Mouse (Mus musculus): ENCODE results near the gene 9130230L23Rik. TPM values are rescaled to one million over a fixed set of nuclear protein-coding genes. Genes with fewer than 3 reads are reported as not detected.
A peak's percentile ranks its signal among the peaks of the same experiment; 100 is the strongest.

The 9130230L23Rik gene
- polyA plus RNA-seq, 2 experiments, result 0.02 TPM; not detected in 1

GRCm38 (mm10) chr5:65965771-65966279 is 38.3 kb downstream of the 9130230L23Rik start:
- WGBS (ENCODE audit: insufficient replicate concordance), result 65% methylated on average over 7 of the region's 7 CpGs
- no peaks in the 10 kb centered on the region for H3K36me3 ChIP-seq (replicated peaks; ENCODE audit: control insufficient read depth, insufficient read depth, low read depth)
- no peak for ATAC-seq (ENCODE audit: insufficient read depth)
- H3K4me2 ChIP-seq (ENCODE audit: low read depth), result no peak overlapping the region
- TF ChIP-seq EP300 (IDR thresholded peaks at IDR 0.05; ENCODE audit: low read depth) (no peak), CTCF (IDR thresholded peaks at IDR 0.05; ENCODE audit: low read depth) (no peak)
- H3K27ac ChIP-seq, result no peak overlapping the region
- H3K27me3 ChIP-seq (ENCODE audit: control insufficient read depth, insufficient read depth, low read length), result no peaks in the 10 kb centered on the region
- no peaks in the 10 kb centered on the region for H3K9me3 ChIP-seq (ENCODE audit: control insufficient read depth, low read length)
- no peak for DNase-seq (ENCODE audit: low read depth in 3 of 3, low spot score in 3 of 3)
- no peak overlapping the region for H3K9ac ChIP-seq (replicated peaks)
- H3K4me3 ChIP-seq (ENCODE audit: insufficient read depth in 1 of 2, low read depth in 2 of 2, low read length in 2 of 2), result no peak overlapping the region
- no peaks in the 10 kb centered on the region for H3K4me1 ChIP-seq (replicated peaks; ENCODE audit: control insufficient read depth in 2 of 2, insufficient read depth in 2 of 2, low read length in 1 of 2)

- H3K9me3 ChIP-seq (ENCODE audit: control insufficient read depth, low read length), result no peaks in the 10 kb centered on the region
- H3K4me3 ChIP-seq (ENCODE audit: insufficient read depth in 1 of 2, low read depth in 2 of 2, low read length in 2 of 2), result no peak overlapping the region
- DNase-seq (ENCODE audit: low read depth in 3 of 3, low spot score in 3 of 3) (no peak), ATAC-seq (ENCODE audit: insufficient read depth) (no peak)
- H3K36me3 ChIP-seq (replicated peaks; ENCODE audit: control insufficient read depth, insufficient read depth, low read depth), result no peaks in the 10 kb centered on the region
- H3K27me3 ChIP-seq (ENCODE audit: control insufficient read depth, insufficient read depth, low read length), result no peaks in the 10 kb centered on the region
- no peaks in the 10 kb centered on the region for H3K4me1 ChIP-seq (replicated peaks; ENCODE audit: control insufficient read depth in 2 of 2, insufficient read depth in 2 of 2, low read length in 1 of 2)
- H3K4me2 ChIP-seq (ENCODE audit: low read depth), result no peak overlapping the region
- 56% methylated on average over 5 of the region's 5 CpGs for WGBS (ENCODE audit: insufficient replicate concordance)
- TF ChIP-seq CTCF (IDR thresholded peaks at IDR 0.05; ENCODE audit: low read depth) (no peak), EP300 (IDR thresholded peaks at IDR 0.05; ENCODE audit: low read depth) (no peak)
- H3K9ac ChIP-seq (replicated peaks), result no peak overlapping the region
- no peak overlapping the region for H3K27ac ChIP-seq
Observed at GRCm38 (mm10) chr5:65963291-65963690, 40.8 kb downstream of the 9130230L23Rik start.

- no peaks in the 10 kb centered on the region for H3K27me3 ChIP-seq (ENCODE audit: control insufficient read depth, insufficient read depth, low read length)
- DNase-seq (ENCODE audit: low read depth in 3 of 3, low spot score in 3 of 3), result no peak
- no peak overlapping the region for H3K4me3 ChIP-seq (ENCODE audit: insufficient read depth in 1 of 2, low read depth in 2 of 2, low read length in 2 of 2)
- H3K9ac ChIP-seq (replicated peaks), result no peak overlapping the region
- no peaks in the 10 kb centered on the region for H3K9me3 ChIP-seq (ENCODE audit: control insufficient read depth, low read length)
- no peaks in the 10 kb centered on the region for H3K36me3 ChIP-seq (replicated peaks; ENCODE audit: control insufficient read depth, insufficient read depth, low read depth)
- TF ChIP-seq CTCF (IDR thresholded peaks at IDR 0.05; ENCODE audit: low read depth) (no peak), EP300 (IDR thresholded peaks at IDR 0.05; ENCODE audit: low read depth) (no peak)
- H3K27ac ChIP-seq, result no peak overlapping the region
- 67% methylated on average over 11 of the region's 11 CpGs for WGBS (ENCODE audit: insufficient replicate concordance)
- no peak overlapping the region for H3K4me2 ChIP-seq (ENCODE audit: low read depth)
- no peak for ATAC-seq (ENCODE audit: insufficient read depth)
- H3K4me1 ChIP-seq (replicated peaks; ENCODE audit: control insufficient read depth in 2 of 2, insufficient read depth in 2 of 2, low read length in 1 of 2), result peaks cover 0 to 2% of the 10 kb centered on the region in 2 experiments; a peak in 1 of 4 replicates
Observed at GRCm38 (mm10) chr5:65960597-65960950, 43.5 kb downstream of the 9130230L23Rik start.

GRCm38 (mm10) chr5:65959893-65960596 is 44.0 kb downstream of the 9130230L23Rik start:
- H3K27me3 ChIP-seq (ENCODE audit: control insufficient read depth, insufficient read depth, low read length), result no peaks in the 10 kb centered on the region
- H3K27ac ChIP-seq, result no peak overlapping the region
- no peak overlapping the region for H3K4me3 ChIP-seq (ENCODE audit: insufficient read depth in 1 of 2, low read depth in 2 of 2, low read length in 2 of 2)
- 37% methylated on average over 5 of the region's 5 CpGs for WGBS (ENCODE audit: insufficient replicate concordance)
- H3K4me1 ChIP-seq (replicated peaks; ENCODE audit: control insufficient read depth in 2 of 2, insufficient read depth in 2 of 2, low read length in 1 of 2), result peaks cover 0 to 5% of the 10 kb centered on the region in 2 experiments; a peak in 2 of 4 replicates
- H3K9ac ChIP-seq (replicated peaks), result no peak overlapping the region
- ATAC-seq (ENCODE audit: insufficient read depth) (peak; percentile 39; the same call in 1 of the 2 replicates), DNase-seq (ENCODE audit: low read depth in 3 of 3, low spot score in 3 of 3) (no peak)
- no peaks in the 10 kb centered on the region for H3K9me3 ChIP-seq (ENCODE audit: control insufficient read depth, low read length)
- peak; percentile 18; the same call in 1 of the 2 replicates for TF ChIP-seq CTCF (IDR thresholded peaks at IDR 0.05; ENCODE audit: low read depth)
- no peak for TF ChIP-seq EP300 (IDR thresholded peaks at IDR 0.05; ENCODE audit: low read depth)
- H3K4me2 ChIP-seq (ENCODE audit: low read depth), result no peak overlapping the region
- no peaks in the 10 kb centered on the region for H3K36me3 ChIP-seq (replicated peaks; ENCODE audit: control insufficient read depth, insufficient read depth, low read depth)

GRCm38 (mm10) chr5:65958597-65958996 is 45.5 kb downstream of the 9130230L23Rik start:
- TF ChIP-seq CTCF (IDR thresholded peaks at IDR 0.05; ENCODE audit: low read depth) (peak; percentile 76), EP300 (IDR thresholded peaks at IDR 0.05; ENCODE audit: low read depth) (no peak)
- Histone ChIP-seq H3K9ac (replicated peaks) (no peak overlapping the region), H3K4me2 (ENCODE audit: low read depth) (no peak overlapping the region), H3K4me1 (replicated peaks; ENCODE audit: control insufficient read depth in 2 of 2, insufficient read depth in 2 of 2, low read length in 1 of 2) (peaks cover 0 to 5% of the 10 kb centered on the region in 2 experiments; a peak in 2 of 4 replicates), H3K4me3 (ENCODE audit: insufficient read depth in 1 of 2, low read depth in 2 of 2, low read length in 2 of 2) (no peak overlapping the region), H3K36me3 (replicated peaks; ENCODE audit: control insufficient read depth, insufficient read depth, low read depth) (no peaks in the 10 kb centered on the region), H3K27me3 (ENCODE audit: control insufficient read depth, insufficient read depth, low read length) (no peaks in the 10 kb centered on the region), H3K9me3 (ENCODE audit: control insufficient read depth, low read length) (no peaks in the 10 kb centered on the region), H3K27ac (no peak overlapping the region)
- DNase-seq (ENCODE audit: low read depth in 3 of 3, low spot score in 3 of 3) (no peak), ATAC-seq (ENCODE audit: insufficient read depth) (no peak)
- WGBS (ENCODE audit: insufficient replicate concordance), result 7% methylated on average over 4 of the region's 4 CpGs
